Mouse (Mus musculus): Measurements from ENCODE around the gene Gm45716.

Gene Gm45716

DNA sequence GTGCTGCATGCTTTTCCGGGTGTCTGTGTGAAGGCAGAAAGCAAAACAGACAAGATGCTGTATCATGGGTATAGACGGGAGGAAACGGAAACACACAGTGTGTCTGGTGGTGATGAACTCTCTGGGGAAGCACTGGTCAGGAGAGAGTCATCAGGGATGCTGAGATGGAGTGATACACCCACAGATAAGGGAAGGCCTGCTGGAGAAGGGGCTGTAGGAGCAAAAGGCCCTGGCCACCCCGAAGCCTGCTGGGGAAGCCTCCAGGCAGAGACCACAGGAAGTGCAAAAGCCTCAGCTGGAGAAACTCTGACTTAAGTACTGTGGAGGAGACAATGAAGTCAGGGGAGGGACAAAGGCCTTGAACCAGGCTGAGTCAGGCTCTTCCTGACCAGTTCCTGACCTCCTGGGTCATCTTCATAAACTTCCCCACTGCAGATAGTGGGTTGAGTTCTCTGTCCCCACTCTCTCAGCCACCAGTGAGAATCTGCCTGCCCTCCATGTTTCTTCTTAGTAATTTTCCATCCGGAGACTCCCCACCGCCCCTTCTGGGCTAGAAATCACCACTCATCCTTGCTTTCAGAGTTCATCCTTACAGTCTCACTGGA is 99.2 kb downstream of the Gm45716 start:
- no peak for DNase-seq

DNA sequence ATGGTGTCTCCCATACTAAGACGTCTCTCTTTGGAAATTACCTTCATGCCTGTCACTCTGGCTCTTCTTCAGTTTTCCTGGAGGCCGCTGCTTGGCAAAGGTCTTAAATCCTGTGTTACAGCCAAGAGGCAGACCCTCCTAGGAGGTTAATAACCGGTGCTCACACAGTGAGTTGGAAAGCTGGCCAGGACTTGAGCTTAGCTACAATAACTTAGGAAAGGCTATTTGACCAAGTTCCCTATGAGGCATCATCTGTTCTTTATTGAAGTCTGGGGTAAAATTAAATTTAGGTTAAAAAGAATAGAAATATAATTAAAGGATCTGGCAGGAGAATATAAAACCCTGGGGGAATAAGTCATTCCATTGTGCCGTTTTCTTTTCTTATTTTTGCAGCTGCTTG is 103.7 kb downstream of the Gm45716 start:
- DNase-seq, result no peak

DNA sequence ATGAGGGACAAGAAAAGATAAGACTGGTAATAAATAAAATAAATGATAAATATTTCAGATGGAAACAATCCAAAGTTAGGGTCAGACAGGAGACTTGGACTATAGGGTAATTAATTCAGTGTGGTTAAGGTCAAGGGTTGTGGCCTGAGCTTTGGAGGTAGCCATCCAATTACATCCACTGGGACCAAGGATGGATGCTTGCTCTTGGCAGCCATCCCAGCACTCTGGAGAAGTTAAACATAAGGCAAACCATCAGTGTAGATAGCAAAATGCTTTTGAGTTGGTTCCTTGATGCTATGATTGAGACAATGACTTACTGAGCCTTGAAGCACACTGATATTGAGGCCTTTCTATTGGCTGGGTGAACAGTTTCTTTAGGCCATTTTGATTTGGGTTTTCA is 105.3 kb downstream of the Gm45716 start:
- peak in 1 of 2 experiments; percentile 33 for DNase-seq

- DNase-seq, result no peak
These were observed 107.1 kb downstream of the Gm45716 start for GRCm38 (mm10) chr11:90294622-90295021.
